Comparison of ENCODE assay signal across 16 mouse cellular contexts in genomic region chr14:71766856-71767255, GRCm38 (mm10).
"Had no signal": no experiment of that assay in that cellular context is flagged by ENCODE, and none has a peak within 500 bp of the region (broad histone marks: within the 10 kb centered on the region; RNA-seq: fewer than 3 reads in every experiment).

No protein-coding gene starts in this region.

- DNase-seq: heart, postnatal 10 days; heart, postnatal 14 days; heart, postnatal 36 days; heart, postnatal 4 days; kidney, adult 11 months; kidney, adult 18-20 months; kidney, adult 2 months; kidney, adult 8-10 months; kidney, adult 9 months; kidney, postnatal 10 days; kidney, postnatal 14 days; kidney, postnatal 25 days; kidney, postnatal 36 days; kidney, postnatal 4 days; layer of hippocampus, adult 9-11 months; layer of hippocampus, postnatal 36 days had no signal
